In genomic region chr14:48445984-48446683, GRCm38 (mm10) we compare ENCODE assay signal across 8 mouse cellular contexts. TPM values are rescaled to one million over a fixed set of nuclear protein-coding genes. Genes with fewer than 3 reads are reported as not detected.
DNase-seq lines count a peak whose midpoint lies in the region; ATAC-seq lines count a peak whose summit lies in the region.

TSS of gene Tmem260 (plus strand) at chr14:48446124.

- H3K27ac ChIP-seq in hindbrain, embryonic 14.5 days: peak within 1 kb of the TSS; percentile 95

- no peaks in the 10 kb centered on the region for H3K9me3 ChIP-seq in hindbrain, embryonic 14.5 days (ENCODE audit: control insufficient read depth, low read length)

- no peaks in the 10 kb centered on the region for H3K27me3 ChIP-seq in hindbrain, embryonic 14.5 days (ENCODE audit: control insufficient read depth, insufficient read depth, low read length)

- no peaks in the 10 kb centered on the region for H3K36me3 ChIP-seq in hindbrain, embryonic 14.5 days (replicated peaks; ENCODE audit: control insufficient read depth, insufficient read depth)

- peak within 1 kb of the TSS; percentile 78 for H3K4me2 ChIP-seq in hindbrain, embryonic 14.5 days (replicated peaks)

- H3K9ac ChIP-seq in hindbrain, embryonic 14.5 days: peak within 1 kb of the TSS; percentile 94

- peak within 1 kb of the TSS; percentile 97 for H3K4me3 ChIP-seq in hindbrain, embryonic 14.5 days (replicated peaks; ENCODE audit: low read length)

- peak; percentile 99 for ATAC-seq in hindbrain, embryonic 14.5 days (ENCODE audit: low FRiP score)

- DNase-seq in R1 (ENCODE audit: low read depth, low spot score): peak; percentile 94
- DNase-seq in cerebellum, postnatal 25 days: peak; percentile 96 to 97
- DNase-seq in frontal cortex, postnatal 25 days (ENCODE audit: low spot score in 2 of 2): peak; percentile 91 to 92
- peak; percentile 98 for DNase-seq in hindbrain, embryonic 14.5 days (ENCODE audit: low spot score)
- peak; percentile 91 to 92 for DNase-seq in layer of hippocampus, postnatal 36 days
- DNase-seq in lung, postnatal 36 days: peak; percentile 95
- peak; percentile 97 for DNase-seq in retina, postnatal 1 day
- DNase-seq in urinary bladder, adult 18-20 months (ENCODE audit: low spot score in 2 of 2): peak; percentile 77 to 90

- H3K4me1 ChIP-seq in hindbrain, embryonic 14.5 days (replicated peaks; ENCODE audit: control insufficient read depth, insufficient read depth, low read length): peaks cover 15% of the 10 kb centered on the region

- WGBS in hindbrain, embryonic 14.5 days: under 1% methylated on average over 69 of the region's 69 CpGs

RNA-seq across cellular contexts. Expression of gene Tmem260, which starts in this region (rescaled TPM):
- 20.4 TPM in 2 replicates for polyA plus RNA-seq in hindbrain, embryonic 14.5 days (2014; fragmentation: Nextera tagmentation; extraction: Ambion mirVana)
- 10 to 100 TPM; 25.3 to 26.4 TPM for total RNA-seq in layer of hippocampus, postnatal 36 days (2021)

Comparison
In these comparisons a context has a peak if more than half of its experiments do, and no peak if none do; other contexts are left out.
1. Peak in every context shown above with its lines: DNase-seq, ATAC-seq, H3K4me3 ChIP-seq and H3K27ac ChIP-seq.